Mouse (Mus musculus) stomach, embryonic 14.5 days (tissue): ENCODE data around the gene Col6a3. TPM values are rescaled to one million over a fixed set of nuclear protein-coding genes. Genes with fewer than 3 reads are reported as not detected.

Experiments used
- polyA plus RNA-seq: library from polyadenylated mRNA; unstranded; fragments of >200 nt; fragmentation: Nextera tagmentation; extraction: Ambion mirVana; gene quantifications from 2 replicates; pipeline ENCODE4 v1.2.1, GENCODE M21; 2014

Col6a3 gene
- polyA plus RNA-seq, 1 experiment from 2014 or later: 133 TPM

Other genes with a start within 250 kb of the Col6a3 start
- gene Cops8, start 241.0 kb downstream of the Col6a3 start, polyA plus RNA-seq: 147 and 165 TPM in 2 replicates
- gene Mlph, start 71.1 kb upstream of the Col6a3 start, polyA plus RNA-seq: 0.29 and 1.3 TPM in 2 replicates
- gene Prlh, start 109.1 kb upstream of the Col6a3 start, polyA plus RNA-seq: not detected in 2 replicates
- gene Rab17, start 125.7 kb upstream of the Col6a3 start, polyA plus RNA-seq: 5.4 and 5.6 TPM in 2 replicates
- gene Lrrfip1, start 154.8 kb upstream of the Col6a3 start, polyA plus RNA-seq: 54.3 and 60.7 TPM in 2 replicates